Mouse (Mus musculus) heart, adult 9 months (tissue): ENCODE data around the gene Cox4i1.
"Not testable (repeated sequence)": the region's sequence is repeated elsewhere in the genome, so short reads cannot be mapped to it uniquely, and the experiment has no call there.

ENCODE experiments used
- DNase-seq, 2 experiments: peaks; one replicate each; pipeline ENCODE4 v3.0.0; 2022; ENCODE audit warnings: low spot score in 2 of 2

Gene Cox4i1

GRCm38 (mm10) chr8:120664566-120664965 is 3.5 kb upstream of the Cox4i1 start:
- no peak for DNase-seq

- DNase-seq: no peak
Measured at GRCm38 (mm10) chr8:120665726-120666455, 2.1 kb upstream of the Cox4i1 start.

- DNase-seq: no peak
Measured at GRCm38 (mm10) chr8:120666807-120667470, 1.1 kb upstream of the Cox4i1 start.

GRCm38 (mm10) chr8:120668374-120668905 is 418 bp downstream of the Cox4i1 start, which contains the start of gene Emc8:
Emc8 (minus strand) TSS chr8:120668573.
- no peak for DNase-seq

GRCm38 (mm10) chr8:120671775-120672174 is 3.8 kb downstream of the Cox4i1 start:
- no peak for DNase-seq

- DNase-seq: no peak
Measured at GRCm38 (mm10) chr8:120672626-120673229, 4.7 kb downstream of the Cox4i1 start.

- no peak for DNase-seq
Measured at GRCm38 (mm10) chr8:120673298-120673697, 5.3 kb downstream of the Cox4i1 start.

GRCm38 (mm10) chr8:120675718-120676117 is 7.7 kb downstream of the Cox4i1 start:
- DNase-seq: no peak

- DNase-seq: peak; percentile 76 to 84
Measured at GRCm38 (mm10) chr8:120678447-120678846, 10.4 kb downstream of the Cox4i1 start.

- DNase-seq: no peak
Measured at GRCm38 (mm10) chr8:120679629-120680387, 11.8 kb downstream of the Cox4i1 start.

GRCm38 (mm10) chr8:120680405-120680804 is 12.4 kb downstream of the Cox4i1 start:
- DNase-seq: not testable (repeated sequence)

GRCm38 (mm10) chr8:120681113-120681512 is 13.1 kb downstream of the Cox4i1 start:
- DNase-seq: no peak

- peak; percentile 56 to 74 for DNase-seq
Measured at GRCm38 (mm10) chr8:120683602-120684001, 15.6 kb downstream of the Cox4i1 start.

GRCm38 (mm10) chr8:120684082-120684481 is 16.1 kb downstream of the Cox4i1 start:
- DNase-seq: no peak

- peak; percentile 70 to 71 for DNase-seq
Measured at GRCm38 (mm10) chr8:120685097-120685496, 17.1 kb downstream of the Cox4i1 start.

- no peak for DNase-seq
Measured at GRCm38 (mm10) chr8:120685591-120685990, 17.6 kb downstream of the Cox4i1 start.

GRCm38 (mm10) chr8:120686051-120686450 is 18.0 kb downstream of the Cox4i1 start:
- DNase-seq: peak; percentile 71 to 82

- DNase-seq: no peak
Measured at GRCm38 (mm10) chr8:120686576-120686975, 18.6 kb downstream of the Cox4i1 start.

GRCm38 (mm10) chr8:120687786-120688185 is 19.8 kb downstream of the Cox4i1 start:
- DNase-seq: peak; percentile 69 to 71

GRCm38 (mm10) chr8:120688511-120688910 is 20.5 kb downstream of the Cox4i1 start:
- no peak for DNase-seq

- DNase-seq: no peak
Measured at GRCm38 (mm10) chr8:120692934-120693333, 24.9 kb downstream of the Cox4i1 start.
